Mouse (Mus musculus) G1E (cell line): Measurements from ENCODE around the gene Cdk5r2. TPM values are rescaled to one million over a fixed set of nuclear protein-coding genes. Genes with fewer than 3 reads are reported as not detected.
A peak's percentile ranks its signal among the peaks of the same experiment; 100 is the strongest.
"Not testable (repeated sequence)": the region's sequence is repeated elsewhere in the genome, so short reads cannot be mapped to it uniquely, and the experiment has no call there.

Source experiments
- ATAC-seq: 2 replicates; pipeline ENCODE4 v1.8.0; 2016; ENCODE audit warnings: mild to moderate bottlenecking; ENCODE audit not compliant: insufficient number of reproducible peaks, poor library complexity, low FRiP score, severe bottlenecking; ENCODE audit errors: extremely low read depth
- DNase-seq: peaks from one replicate; pipeline ENCODE4 v3.0.0; 2012; ENCODE audit warnings: low spot score
- H3K27me3 ChIP-seq: 2 replicates; pipeline ENCODE4 v1.6.1; 2012; ENCODE audit warnings: mild to moderate bottlenecking, low read length, inconsistent platforms; ENCODE audit not compliant: insufficient read depth
- H3K36me3 ChIP-seq: replicated peaks from 2 replicates; pipeline ENCODE3; 2012; ENCODE audit warnings: mild to moderate bottlenecking, inconsistent platforms
- H3K4me1 ChIP-seq: 2 replicates; pipeline ENCODE4 v1.6.1; 2012; ENCODE audit warnings: low read depth, low read length, inconsistent platforms, mixed read lengths; ENCODE audit not compliant: insufficient read depth
- H3K4me3 ChIP-seq: 2 replicates; pipeline ENCODE4 v1.5.1; 2012; ENCODE audit warnings: low read depth, mild to moderate bottlenecking, inconsistent platforms, low read length, moderate library complexity, mixed read lengths
- H3K9me3 ChIP-seq: replicated peaks from 2 replicates; pipeline ENCODE4 v1.6.1; 2012; ENCODE audit warnings: inconsistent platforms
- CTCF ChIP-seq: IDR thresholded peaks from 2 replicates; pipeline ENCODE4 v1.5.1; 2012; ENCODE audit warnings: low read depth, low read length, inconsistent platforms, mixed read lengths
- GATA1 ChIP-seq: IDR thresholded peaks from 2 replicates; pipeline ENCODE4 v1.6.1; 2012; ENCODE audit warnings: borderline replicate concordance, low read length, inconsistent platforms, mixed read lengths
- GATA2 ChIP-seq: IDR thresholded peaks from 2 replicates; pipeline ENCODE4 v1.6.1; 2012; ENCODE audit warnings: low read depth, low read length, inconsistent platforms, borderline replicate concordance
- POLR2AphosphoS5 ChIP-seq: IDR thresholded peaks from 2 replicates; pipeline ENCODE4 v1.6.1; 2012; ENCODE audit warnings: low read depth, low read length, inconsistent platforms; ENCODE audit not compliant: insufficient replicate concordance
- TAL1 ChIP-seq: conservative IDR thresholded peaks from 2 replicates; pipeline ENCODE4 v1.6.1; 2012; ENCODE audit warnings: low read depth, low read length, inconsistent platforms, mixed read lengths
- polyA plus RNA-seq: library from polyadenylated mRNA; stranded (reverse); fragments of >175 nt; gene quantifications from 2 replicates; pipeline ENCODE4 v1.2.3, GENCODE M21; 2012
- total RNA-seq, 2 experiments: library from RNA; stranded (forward) in 1 of 2; stranded (reverse) in 1 of 2; fragments of 200-1000 nt in 1 of 2; fragments of >200 nt in 1 of 2; fragmentation: Nextera tagmentation in 1 of 2; gene quantifications; 2 replicates each; pipeline ENCODE4 v1.2.3; 2014 to 2017

Cdk5r2 gene
- total and polyA plus RNA-seq, 3 experiments = not detected

- ATAC-seq (no peak), DNase-seq (no peak)
- TF ChIP-seq GATA1 (no peak), CTCF (0 out of 2 replicates have a peak, but pooled peaks have one; percentile 5), POLR2AphosphoS5 (no peak), TAL1 (no peak)
- peaks cover 47% of the 10 kb centered on the region for H3K27me3 ChIP-seq
- no peaks in the 10 kb centered on the region for H3K36me3 ChIP-seq
- no peaks in the 10 kb centered on the region for H3K9me3 ChIP-seq
- no peak overlapping the region for H3K4me3 ChIP-seq
- peaks cover 6% of the 10 kb centered on the region for H3K4me1 ChIP-seq
These were observed 45.7 kb upstream of the Cdk5r2 start for GRCm38 (mm10) chr1:74809007-74809406.

- Histone ChIP-seq H3K9me3 (no peaks in the 10 kb centered on the region), H3K4me1 (peaks cover 11% of the 10 kb centered on the region), H3K27me3 (0 out of 2 replicates have a peak, but pooled peaks cover 4% of the 10 kb centered on the region), H3K4me3 (no peak overlapping the region), H3K36me3 (peaks cover 3% of the 10 kb centered on the region)
- DNase-seq = no peak
- ATAC-seq = no peak
- TF ChIP-seq CTCF (no peak), POLR2AphosphoS5 (no peak), GATA2 (no peak), GATA1 (no peak), TAL1 (no peak)
These were observed 39.6 kb upstream of the Cdk5r2 start for GRCm38 (mm10) chr1:74814931-74815647.

- H3K9me3 ChIP-seq, H3K4me3 ChIP-seq, DNase-seq, H3K27me3 ChIP-seq, H3K36me3 ChIP-seq, ATAC-seq: not testable (repeated sequence)
- H3K4me1 ChIP-seq = peaks cover 11% of the 10 kb centered on the region
These were observed 38.8 kb upstream of the Cdk5r2 start for GRCm38 (mm10) chr1:74815965-74816364.

DNA sequence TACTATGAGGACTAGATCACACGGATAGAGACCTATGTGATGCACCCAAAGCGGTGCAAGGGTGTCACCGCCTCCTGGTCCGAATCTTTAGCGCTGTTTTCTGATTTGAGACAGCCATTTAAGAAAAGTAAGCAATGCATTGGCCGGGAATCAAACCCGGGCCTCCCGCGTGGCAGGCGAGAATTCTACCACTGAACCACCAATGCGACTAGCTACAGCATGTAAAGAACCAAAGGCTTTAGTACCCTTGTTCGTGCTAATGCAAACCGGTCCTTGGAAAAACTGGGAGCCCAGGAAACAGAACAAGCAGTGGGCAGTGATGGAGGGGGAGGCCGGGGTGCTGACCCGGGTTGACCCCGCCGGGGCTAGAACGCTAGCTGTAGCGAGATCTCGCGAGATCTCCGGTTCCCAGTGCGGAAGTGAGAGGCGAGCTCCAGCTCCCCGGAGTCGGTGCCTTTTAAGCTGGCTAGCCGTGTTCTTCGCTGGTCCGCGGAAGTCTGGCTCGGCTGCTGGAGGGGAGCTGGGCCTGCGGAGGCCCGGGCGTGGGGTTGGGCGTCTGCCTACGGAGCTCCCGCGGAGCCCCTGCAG, 38.0 kb upstream of the Cdk5r2 start:
- DNase-seq (peak; percentile 91), ATAC-seq (peak; percentile 84)
- Histone ChIP-seq H3K27me3 (0 out of 2 replicates have a peak, but pooled peaks cover 4% of the 10 kb centered on the region), H3K9me3 (no peaks in the 10 kb centered on the region), H3K4me1 (peaks cover 11% of the 10 kb centered on the region), H3K4me3 (peak overlapping the region; percentile 72), H3K36me3 (peaks cover 3% of the 10 kb centered on the region)
- TF ChIP-seq GATA1 (no peak), TAL1 (no peak), CTCF (no peak), GATA2 (no peak), POLR2AphosphoS5 (no peak)

GRCm38 (mm10) chr1:74817219-74817618, 37.5 kb upstream of the Cdk5r2 start:
- Histone ChIP-seq H3K36me3 (peaks cover 3% of the 10 kb centered on the region), H3K4me3 (peak overlapping the region; percentile 72), H3K4me1 (peaks cover 11% of the 10 kb centered on the region), H3K9me3 (no peaks in the 10 kb centered on the region), H3K27me3 (0 out of 2 replicates have a peak, but pooled peaks cover 4% of the 10 kb centered on the region)
- no peak for TF ChIP-seq CTCF
- TF ChIP-seq GATA2 = no peak
- no peak for TF ChIP-seq POLR2AphosphoS5
- TF ChIP-seq TAL1 = no peak
- TF ChIP-seq GATA1 = no peak
- ATAC-seq = no peak
- no peak for DNase-seq

DNA sequence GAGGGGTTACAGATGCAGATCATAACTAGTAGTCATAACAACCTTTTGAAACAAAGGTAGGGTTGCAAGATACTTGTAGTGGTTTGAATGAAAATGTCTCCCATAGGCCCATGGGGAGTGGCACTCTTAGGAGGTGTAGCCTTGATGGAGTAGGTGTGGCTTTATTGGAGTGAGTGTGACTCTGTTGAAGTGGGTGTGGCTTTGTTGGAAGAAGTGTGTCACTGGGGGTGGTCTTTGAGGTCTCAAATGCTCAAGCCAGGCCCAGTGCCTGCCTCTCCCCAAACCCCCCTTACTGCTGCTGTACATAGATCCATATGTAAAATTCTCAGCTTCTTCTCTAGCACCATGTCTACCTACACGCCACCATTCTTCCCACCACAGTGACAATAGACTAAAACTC, 36.2 kb upstream of the Cdk5r2 start:
- TF ChIP-seq TAL1 (no peak), CTCF (no peak), POLR2AphosphoS5 (no peak), GATA2 (no peak), GATA1 (no peak)
- Histone ChIP-seq H3K27me3 (0 out of 2 replicates have a peak, but pooled peaks cover 4% of the 10 kb centered on the region), H3K4me3 (no peak overlapping the region), H3K4me1 (peaks cover 11% of the 10 kb centered on the region), H3K36me3 (peaks cover 3% of the 10 kb centered on the region), H3K9me3 (no peaks in the 10 kb centered on the region)
- DNase-seq (no peak), ATAC-seq (no peak)

DNA sequence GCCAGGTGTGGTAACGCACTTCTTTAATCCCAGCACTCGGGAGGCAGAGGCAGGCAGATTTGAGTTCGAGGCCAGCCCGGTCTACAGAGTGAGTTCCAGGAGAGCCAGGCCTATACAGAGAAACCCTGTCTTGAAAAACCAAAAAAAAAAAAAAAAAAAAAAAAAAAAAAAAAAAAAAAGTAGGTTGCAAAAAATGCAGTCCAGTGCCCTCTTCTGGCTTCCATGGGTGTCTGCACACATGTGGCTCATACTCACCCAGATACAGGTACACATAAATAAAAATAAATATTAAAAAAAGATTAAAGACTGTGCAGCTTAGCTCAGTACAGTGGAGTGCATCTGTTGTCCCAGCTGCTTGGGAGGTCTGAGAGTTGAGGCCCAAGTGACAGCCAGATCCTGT, 31.1 kb upstream of the Cdk5r2 start:
- not testable (repeated sequence) for H3K9me3 ChIP-seq, H3K4me1 ChIP-seq, H3K4me3 ChIP-seq, H3K27me3 ChIP-seq, DNase-seq, ATAC-seq, H3K36me3 ChIP-seq
